Mouse (Mus musculus) CD4-positive helper T cell, adult 2 months (primary cell): ENCODE data around the gene Neb.

Source experiments
- DNase-seq: peaks from one replicate; pipeline ENCODE4 v3.0.0-alpha.2; 2012; ENCODE audit warnings: low read depth, missing footprints, low spot score

Neb gene

DNA sequence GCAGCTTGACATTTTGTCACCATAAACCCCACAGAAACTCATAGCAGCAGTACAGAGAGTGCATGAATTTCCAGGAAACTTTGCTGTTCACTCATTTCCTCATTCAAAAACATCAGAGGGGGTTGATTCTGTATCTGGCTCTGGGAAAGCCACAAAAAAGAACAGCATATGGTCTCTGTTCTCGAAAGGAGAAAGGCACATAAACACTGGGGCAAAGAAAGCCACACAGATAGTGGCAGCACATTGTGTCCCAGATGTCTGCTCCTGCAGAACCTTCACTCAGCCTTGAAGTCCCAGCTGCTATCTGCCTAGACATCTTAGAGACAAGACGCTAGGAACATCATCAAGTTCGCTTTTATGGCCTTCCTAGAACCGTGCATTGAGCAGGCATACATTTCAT, 67.5 kb downstream of the Neb start:
- DNase-seq: peak; percentile 48

GRCm38 (mm10) chr2:52306635-52307034, 71.6 kb downstream of the Neb start:
- DNase-seq: no peak

DNA sequence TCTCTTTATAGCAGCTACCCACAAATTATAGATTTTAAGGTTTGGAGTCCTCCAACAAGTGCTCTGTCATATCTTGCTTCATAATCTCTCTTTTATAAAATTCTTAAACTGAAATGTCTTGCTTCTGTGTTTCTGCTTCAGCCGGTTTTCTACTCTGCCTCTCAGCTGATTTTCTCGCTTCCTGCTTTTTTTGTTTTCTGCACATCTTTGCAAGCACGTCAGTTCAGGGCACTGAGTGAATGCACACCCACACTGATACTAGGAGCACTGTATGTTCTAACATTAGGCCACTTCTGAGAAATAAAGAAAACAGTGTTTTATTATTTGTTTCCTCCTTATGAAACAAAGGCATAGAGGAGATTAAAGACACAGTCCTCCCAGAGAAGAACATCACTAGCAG, 73.7 kb downstream of the Neb start:
- no peak for DNase-seq

- DNase-seq: peak; percentile 32
These were observed 74.9 kb downstream of the Neb start for GRCm38 (mm10) chr2:52303405-52303804.

GRCm38 (mm10) chr2:52297969-52298368, 80.3 kb downstream of the Neb start:
- no peak for DNase-seq

GRCm38 (mm10) chr2:52296779-52297178, 81.5 kb downstream of the Neb start:
- DNase-seq: no peak

- no peak for DNase-seq
These were observed 90.8 kb downstream of the Neb start for GRCm38 (mm10) chr2:52287436-52287835.

DNA sequence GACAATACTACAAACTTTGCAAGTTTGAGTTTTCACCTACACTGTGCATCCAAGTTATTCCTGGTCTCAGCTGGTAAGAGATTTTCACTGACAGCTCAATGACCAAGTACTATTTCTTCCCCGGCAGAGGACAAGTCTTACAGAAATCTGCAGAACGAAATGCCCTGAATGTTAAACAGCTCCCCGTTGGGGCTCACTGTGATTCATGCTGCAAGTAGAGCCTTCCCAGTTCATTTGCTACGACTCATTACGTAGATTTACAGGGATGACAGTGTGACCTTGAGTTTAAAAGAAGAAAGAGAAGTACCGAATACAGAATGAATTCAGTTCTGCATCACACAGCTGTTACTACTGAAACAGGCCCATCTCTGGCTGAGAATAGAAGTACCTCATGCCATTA, 91.9 kb downstream of the Neb start:
- no peak for DNase-seq

- no peak for DNase-seq
These were observed 106.1 kb downstream of the Neb start for GRCm38 (mm10) chr2:52272146-52272545.

- no peak for DNase-seq
These were observed 107.4 kb downstream of the Neb start for GRCm38 (mm10) chr2:52270911-52271310.

DNA sequence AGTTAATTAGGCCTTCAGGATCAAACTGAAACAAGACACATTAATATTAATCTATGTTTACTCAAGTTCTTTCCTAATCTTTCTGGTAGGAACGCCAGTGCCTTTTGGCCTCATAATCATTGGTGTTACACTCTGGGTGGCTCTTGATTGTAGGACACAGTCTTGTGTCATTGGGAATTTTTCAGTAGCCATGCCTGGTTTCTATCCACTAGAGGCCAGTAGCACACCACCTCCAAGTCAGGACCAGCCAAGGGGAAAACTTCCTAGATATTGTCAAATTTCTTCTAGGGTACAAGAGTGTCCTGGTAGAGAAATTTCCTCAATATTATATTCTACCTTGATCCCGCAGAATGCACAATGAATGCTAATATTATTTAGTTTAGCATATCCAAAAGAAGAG, 116.1 kb downstream of the Neb start:
- DNase-seq: peak; percentile 5

DNA sequence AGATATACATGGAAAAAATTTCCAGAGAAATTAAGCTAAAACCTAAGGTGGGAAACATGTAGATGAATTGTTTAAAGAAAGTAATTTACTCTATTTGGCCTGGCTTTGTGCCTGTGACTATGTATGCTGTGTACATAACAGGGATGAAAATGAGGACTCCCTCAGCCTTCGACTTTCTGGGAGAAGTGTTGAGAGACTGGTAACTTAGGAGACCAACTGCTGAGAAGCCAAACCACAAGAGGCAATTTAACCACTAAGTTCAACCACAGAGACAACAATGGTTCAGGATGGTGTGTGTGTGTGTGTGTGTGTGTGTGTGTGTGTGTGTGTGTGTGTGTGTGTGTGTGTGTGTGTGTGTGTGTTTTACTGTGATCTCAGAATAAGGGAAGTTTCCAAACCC, 126.2 kb downstream of the Neb start:
- no peak for DNase-seq

- DNase-seq: no peak
These were observed 129.9 kb downstream of the Neb start for GRCm38 (mm10) chr2:52248316-52248826.

GRCm38 (mm10) chr2:52245091-52245490, 133.2 kb downstream of the Neb start:
- DNase-seq: no peak

DNA sequence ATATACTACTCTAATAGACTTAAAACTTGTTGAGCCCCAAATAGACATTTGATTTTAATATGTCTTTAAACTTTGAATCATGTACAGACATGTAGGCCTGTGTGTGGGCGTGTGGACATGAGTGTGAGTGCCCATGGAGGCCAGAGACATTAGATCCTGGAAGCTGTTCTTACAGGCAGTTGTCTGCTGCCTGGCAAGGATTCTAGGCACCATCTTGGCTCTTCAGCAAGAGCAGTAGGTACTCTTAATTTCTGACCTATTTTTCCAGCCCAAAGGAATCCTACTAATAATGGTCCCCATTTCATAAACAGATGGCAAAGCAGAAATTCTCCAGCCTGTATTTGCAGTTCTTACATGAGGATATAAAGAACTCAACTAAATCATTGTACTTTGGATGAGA, 135.6 kb downstream of the Neb start:
- no peak for DNase-seq

- DNase-seq: no peak
These were observed 140.4 kb downstream of the Neb start for GRCm38 (mm10) chr2:52237892-52238291.

GRCm38 (mm10) chr2:52227584-52227983, 150.7 kb downstream of the Neb start:
- DNase-seq: no peak

GRCm38 (mm10) chr2:52224366-52224765, 153.9 kb downstream of the Neb start:
- no peak for DNase-seq

DNA sequence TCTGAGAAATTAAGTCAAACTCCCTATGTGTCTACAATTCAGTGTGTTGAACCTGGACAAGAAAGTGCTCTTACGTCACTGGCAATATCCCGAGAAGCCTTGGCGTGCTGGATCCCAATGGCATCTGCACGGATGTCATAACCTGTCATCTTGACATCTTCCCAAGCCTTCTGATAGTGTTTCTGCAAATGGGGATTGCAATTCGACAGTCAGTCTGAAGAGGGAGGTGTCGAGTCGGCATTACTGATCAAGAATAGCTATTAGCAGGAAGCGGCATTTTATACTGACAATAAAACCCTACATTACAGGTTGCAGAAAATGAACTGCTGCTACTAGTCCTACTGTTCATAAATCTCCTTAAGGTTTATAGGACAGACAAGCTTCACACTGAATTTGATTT, 158.2 kb downstream of the Neb start:
- DNase-seq: peak; percentile 31

DNA sequence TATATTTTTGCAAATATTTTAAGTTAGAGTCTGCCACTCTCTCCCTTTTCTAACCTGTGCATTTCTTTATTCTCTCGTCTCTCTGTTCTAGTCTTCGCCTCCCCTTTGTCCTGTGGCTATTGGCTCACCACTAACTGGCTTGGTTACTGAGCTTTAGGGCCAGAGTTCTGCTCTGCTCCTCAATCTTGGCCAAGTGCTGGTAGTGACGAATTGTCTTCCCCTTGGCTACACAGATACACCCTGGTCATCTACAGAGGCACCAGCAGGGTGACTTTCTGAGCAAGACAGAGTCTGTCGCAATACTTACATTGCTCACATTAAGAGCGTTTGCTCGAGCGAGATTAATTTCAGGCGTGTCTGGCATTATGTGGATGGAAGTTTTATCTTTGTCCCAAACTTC, 162.3 kb downstream of the Neb start:
- no peak for DNase-seq

- DNase-seq: no peak
These were observed 165.7 kb downstream of the Neb start for GRCm38 (mm10) chr2:52212561-52212961.

DNA sequence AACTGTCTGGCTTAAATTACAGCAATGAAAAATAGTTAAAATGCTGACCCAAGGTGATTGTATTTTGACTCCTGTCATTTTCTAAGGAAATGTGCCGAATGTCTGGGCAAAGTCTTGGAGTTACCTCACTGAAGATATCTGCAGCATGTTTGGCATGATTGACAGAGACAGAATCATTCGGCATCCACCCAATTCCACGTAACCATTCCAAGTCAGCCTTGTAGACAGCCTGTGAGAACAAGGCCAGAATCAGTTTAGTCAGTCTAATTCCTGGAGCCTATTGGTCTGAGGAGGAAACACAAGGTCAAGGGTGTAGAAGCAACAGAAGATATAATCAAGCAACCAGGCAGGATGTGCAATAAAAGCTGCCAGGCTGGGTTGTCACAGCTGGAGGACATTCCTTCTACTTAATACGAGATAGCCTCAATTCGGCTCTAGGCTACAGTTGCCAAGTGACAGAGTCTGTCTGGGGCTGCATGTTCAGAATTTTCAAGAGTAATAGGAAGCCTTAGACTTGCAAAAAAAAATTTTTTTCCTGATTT, 166.8 kb downstream of the Neb start:
- no peak for DNase-seq

- no peak for DNase-seq
These were observed 167.6 kb downstream of the Neb start for GRCm38 (mm10) chr2:52210685-52211084.

- DNase-seq: no peak
These were observed 173.3 kb downstream of the Neb start for GRCm38 (mm10) chr2:52204992-52205391.
